Mouse (Mus musculus) embryonic facial prominence, embryonic 11.5 days (tissue): ENCODE results near the gene Glt8d1. TPM values are rescaled to one million over a fixed set of nuclear protein-coding genes. Genes with fewer than 3 reads are reported as not detected.

ENCODE experiments used
- ATAC-seq: fragments of 200-750 bp; cut with Nextera tagmentation; replicated peaks from 2 replicates; pipeline ENCODE4 v1.8.0; 2017; ENCODE audit warnings: low read depth; ENCODE audit not compliant: insufficient number of reproducible peaks, low FRiP score, low TSS enrichment
- DNase-seq: peaks from one replicate; pipeline ENCODE4 v3.0.0-alpha.2; 2015; ENCODE audit warnings: low spot score
- H3K27ac ChIP-seq: fragments of 300-500 bp; sonication (generic); replicated peaks from 2 replicates; pipeline ENCODE4 v1.5.1; 2014; ENCODE audit warnings: mild to moderate bottlenecking, low read depth, low read length, control low read depth
- H3K27me3 ChIP-seq: fragments of 300-500 bp; sonication (generic); 2 replicates; pipeline ENCODE4 v1.6.1; 2014; ENCODE audit warnings: mild to moderate bottlenecking, low read length, moderate library complexity, mixed read lengths; ENCODE audit not compliant: control insufficient read depth, insufficient read depth
- H3K36me3 ChIP-seq: fragments of 300-500 bp; sonication (generic); replicated peaks from 2 replicates; pipeline ENCODE4 v1.6.1; 2014; ENCODE audit warnings: low read depth, mild to moderate bottlenecking, low read length, moderate library complexity, mixed read lengths; ENCODE audit not compliant: control insufficient read depth, insufficient read depth
- H3K4me1 ChIP-seq: fragments of 300-500 bp; sonication (generic); 2 replicates; pipeline ENCODE4 v1.6.1; 2014; ENCODE audit warnings: low read length, mixed read lengths; ENCODE audit not compliant: control insufficient read depth, insufficient read depth
- H3K4me2 ChIP-seq: fragments of 300-500 bp; sonication (generic); 2 replicates; pipeline ENCODE4 v1.6.1; 2014; ENCODE audit warnings: low read depth, mild to moderate bottlenecking, control low read depth, low read length, moderate library complexity
- H3K4me3 ChIP-seq: fragments of 300-500 bp; sonication (generic); 2 replicates; pipeline ENCODE4 v1.5.1; 2014; ENCODE audit warnings: low read depth, low read length, control low read depth
- H3K9ac ChIP-seq: fragments of 300-500 bp; sonication (generic); replicated peaks from 2 replicates; pipeline ENCODE4 v1.6.1; 2014; ENCODE audit warnings: mild to moderate bottlenecking, control low read depth, low read length
- H3K9me3 ChIP-seq: fragments of 300-500 bp; sonication (generic); replicated peaks from 2 replicates; pipeline ENCODE4 v1.6.1; 2016; ENCODE audit warnings: mild to moderate bottlenecking, low read length, inconsistent platforms, mixed read lengths; ENCODE audit not compliant: control insufficient read depth
- WGBS: fragments of 180-500 bp; shearing (Covaris S2); extraction: QIAGEN DNeasy Blood & Tissue Kit; methylation state at CpG from one replicate; pipeline ENCODE4 v1.1.7; 2014; 5-methylcytosine and 5-hydroxymethylcytosine counted together
- polyA plus RNA-seq: library from polyadenylated mRNA; unstranded; fragments of >200 nt; fragmentation: Nextera tagmentation; extraction: Ambion mirVana; gene quantifications from 2 replicates; pipeline ENCODE4 v1.2.1, GENCODE M21; 2014

Gene Glt8d1
- polyA plus RNA-seq, 1 experiment from 2014 or later = 59.8 TPM

GRCm38 (mm10) chr14:31019331-31020205 lies 18.4 kb downstream of the Glt8d1 start:
- Histone ChIP-seq H3K27ac (peak overlapping the region; percentile 96), H3K4me1 (peaks cover 4% of the 10 kb centered on the region), H3K4me2 (peak overlapping the region; percentile 42), H3K9me3 (no peaks in the 10 kb centered on the region), H3K9ac (peak overlapping the region; percentile 98), H3K36me3 (peaks cover 12% of the 10 kb centered on the region), H3K4me3 (peak overlapping the region; percentile 83), H3K27me3 (no peaks in the 10 kb centered on the region)
- WGBS = 10% methylated on average over 30 of the region's 56 CpGs
- DNase-seq (peak; percentile 85), ATAC-seq (peak; percentile 89)

- DNase-seq (no peak), ATAC-seq (no peak)
- WGBS = 69% methylated on average over 1 of the region's 1 CpGs
- Histone ChIP-seq H3K4me3 (no peak overlapping the region), H3K36me3 (peaks cover 14% of the 10 kb centered on the region), H3K27me3 (no peaks in the 10 kb centered on the region), H3K9ac (no peak overlapping the region), H3K27ac (no peak overlapping the region), H3K9me3 (no peaks in the 10 kb centered on the region), H3K4me2 (no peak overlapping the region), H3K4me1 (peaks cover under 1% of the 10 kb centered on the region; the same call in 1 of the 2 replicates)
These were observed 21.4 kb downstream of the Glt8d1 start for GRCm38 (mm10) chr14:31022579-31022978.

- DNase-seq = peak; percentile 9
- Histone ChIP-seq H3K9ac (no peak overlapping the region), H3K27me3 (no peaks in the 10 kb centered on the region), H3K4me2 (no peak overlapping the region), H3K27ac (no peak overlapping the region), H3K36me3 (peaks cover 19% of the 10 kb centered on the region), H3K9me3 (no peaks in the 10 kb centered on the region), H3K4me3 (no peak overlapping the region), H3K4me1 (no peaks in the 10 kb centered on the region)
- no peak for ATAC-seq
- WGBS = 72% methylated on average over 3 of the region's 3 CpGs
These were observed 24.6 kb downstream of the Glt8d1 start for GRCm38 (mm10) chr14:31025785-31026184.

- DNase-seq (no peak), ATAC-seq (no peak)
- Histone ChIP-seq H3K27ac (no peak overlapping the region), H3K9ac (no peak overlapping the region), H3K4me3 (no peak overlapping the region), H3K9me3 (no peaks in the 10 kb centered on the region), H3K4me2 (no peak overlapping the region), H3K36me3 (peaks cover 7% of the 10 kb centered on the region; the same call in 1 of the 2 replicates), H3K4me1 (no peaks in the 10 kb centered on the region), H3K27me3 (no peaks in the 10 kb centered on the region)
- WGBS = 94% methylated on average over 5 of the region's 5 CpGs
These were observed 44.1 kb downstream of the Glt8d1 start for GRCm38 (mm10) chr14:31045296-31045695.

- Histone ChIP-seq H3K4me2 (no peak overlapping the region), H3K27ac (no peak overlapping the region), H3K9ac (no peak overlapping the region), H3K4me3 (no peak overlapping the region), H3K36me3 (peaks cover 12% of the 10 kb centered on the region), H3K27me3 (no peaks in the 10 kb centered on the region), H3K4me1 (no peaks in the 10 kb centered on the region), H3K9me3 (no peaks in the 10 kb centered on the region)
- ATAC-seq = no peak
- WGBS = 96% methylated on average over 1 of the region's 1 CpGs
- no peak for DNase-seq
These were observed 44.6 kb downstream of the Glt8d1 start for GRCm38 (mm10) chr14:31045817-31046216.

Other genes with a start within 250 kb of the Glt8d1 start
- gene Tmem110, start 175.8 kb upstream of the Glt8d1 start, polyA plus RNA-seq = 31.1 and 36.1 TPM in 2 replicates
- 0.57 and 0.95 TPM in 2 replicates for gene Mustn1, start 122.2 kb upstream of the Glt8d1 start, polyA plus RNA-seq
- not detected in 2 replicates for gene Itih4, start 114.9 kb upstream of the Glt8d1 start, polyA plus RNA-seq
- 0.28 and 0.32 TPM in 2 replicates for gene Itih3, start 77.6 kb upstream of the Glt8d1 start, polyA plus RNA-seq
- not detected in 2 replicates for gene Itih1, start 58.1 kb upstream of the Glt8d1 start, polyA plus RNA-seq
- 14.0 and 14.6 TPM in 2 replicates for gene Nek4, start 50.0 kb upstream of the Glt8d1 start, polyA plus RNA-seq
- gene Spcs1, start 272 bp downstream of the Glt8d1 start, polyA plus RNA-seq = 293 and 321 TPM in 2 replicates
- gene Pbrm1, start 17.7 kb downstream of the Glt8d1 start, polyA plus RNA-seq = 123 and 125 TPM in 2 replicates
- gene Gnl3, start 17.8 kb downstream of the Glt8d1 start, polyA plus RNA-seq = 113 and 129 TPM in 2 replicates
- 56.8 and 62.3 TPM in 2 replicates for gene Smim4, start 127.6 kb downstream of the Glt8d1 start, polyA plus RNA-seq
- gene Nt5dc2, start 129.7 kb downstream of the Glt8d1 start, polyA plus RNA-seq = 462 and 510 TPM in 2 replicates
- 19.8 and 23.6 TPM in 2 replicates for gene Stab1, start 167.2 kb downstream of the Glt8d1 start, polyA plus RNA-seq
- gene Tnnc1, start 206.9 kb downstream of the Glt8d1 start, polyA plus RNA-seq = 10.0 and 25.3 TPM in 2 replicates
- 270 and 277 TPM in 2 replicates for gene Nisch, start 215.5 kb downstream of the Glt8d1 start, polyA plus RNA-seq
- 0.21 and 0.24 TPM in 2 replicates for gene Sema3g, start 216.5 kb downstream of the Glt8d1 start, polyA plus RNA-seq
- gene Phf7, start 249.9 kb downstream of the Glt8d1 start, polyA plus RNA-seq = 12.5 and 14.2 TPM in 2 replicates